10 mouse cellular contexts compared by ENCODE assay signal in the genomic region with DNA sequence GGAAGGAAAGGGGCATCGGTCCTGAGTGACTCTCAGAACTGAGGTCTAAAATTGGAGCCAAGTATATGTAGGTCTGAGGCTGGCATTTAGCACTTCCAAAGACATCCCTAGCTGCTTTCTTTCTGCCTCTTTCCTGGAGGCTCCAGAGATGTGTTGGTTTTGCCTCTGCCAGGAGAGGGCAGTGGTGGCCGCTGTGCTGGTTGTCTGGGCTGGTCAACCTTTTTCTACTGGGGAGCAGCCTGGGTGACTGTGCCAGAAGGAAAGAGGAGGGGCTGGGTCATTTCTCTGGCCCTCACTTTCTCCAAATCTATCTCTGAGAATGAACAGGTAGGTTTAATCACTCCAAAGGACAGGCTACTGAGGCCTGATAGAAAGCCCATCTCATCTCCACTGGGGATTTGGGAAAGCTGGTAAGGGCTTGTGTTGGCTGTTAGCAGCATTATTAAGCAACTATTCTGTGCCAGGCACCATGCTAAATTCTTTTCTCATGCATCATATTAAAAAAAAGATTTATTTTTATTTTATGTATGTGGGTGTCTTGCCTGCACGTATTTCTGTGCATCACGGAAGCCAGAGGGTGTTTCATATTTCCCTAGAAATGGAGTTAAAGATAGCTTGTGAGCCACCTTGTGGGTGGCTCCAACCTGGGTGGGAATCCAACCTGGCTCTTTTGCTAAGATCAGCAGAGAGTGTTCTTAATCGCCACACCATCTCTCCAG. TPM values are rescaled to one million over a fixed set of nuclear protein-coding genes. Genes with fewer than 3 reads are reported as not detected.
DNase-seq lines count a peak whose midpoint lies in the region; ATAC-seq and TF ChIP-seq lines count a peak whose summit lies in the region.
"Had no signal": no experiment of that assay in that cellular context is flagged by ENCODE, and none has a peak within 500 bp of the region (broad histone marks: within the 10 kb centered on the region; RNA-seq: fewer than 3 reads in every experiment).

No protein-coding gene starts in this region.

- H3K27me3 ChIP-seq in C2C12 (ENCODE audit: control insufficient read depth, insufficient read depth, insufficient read length) = no peaks in the 10 kb centered on the region
- H3K27me3 ChIP-seq in embryonic facial prominence, embryonic 10.5 days (replicated peaks; ENCODE audit: low read depth, poor library complexity, severe bottlenecking) = no peaks in the 10 kb centered on the region; the same call in 1 of the 2 replicates

- peak overlapping the region; percentile 18 for H3ac ChIP-seq in C2C12 (ENCODE audit: control insufficient read depth, insufficient read length, low read depth)

- peak; percentile 83 for TF ChIP-seq CTCF in C2C12 (IDR thresholded peaks at IDR 0.05; ENCODE audit: control insufficient read depth, insufficient read depth, insufficient read length)

- no peaks in the 10 kb centered on the region for H3K9me3 ChIP-seq in embryonic facial prominence, embryonic 10.5 days
- H3K9me3 ChIP-seq: neural tube, embryonic 13.5 days had no signal

- no peaks in the 10 kb centered on the region for H3K36me3 ChIP-seq in C2C12 (ENCODE audit: control insufficient read depth, insufficient read depth)
- no peaks in the 10 kb centered on the region for H3K36me3 ChIP-seq in embryonic facial prominence, embryonic 10.5 days (replicated peaks)
- H3K36me3 ChIP-seq: neural tube, embryonic 13.5 days had no signal

- no peak overlapping the region for H3K4me3 ChIP-seq in C2C12 (ENCODE audit: insufficient read depth, poor library complexity, severe bottlenecking)
- no peak overlapping the region for H3K4me3 ChIP-seq in embryonic facial prominence, embryonic 10.5 days
- H3K4me3 ChIP-seq: neural tube, embryonic 13.5 days had no signal

- 66% methylated on average over 5 of the region's 5 CpGs for WGBS in embryonic facial prominence, embryonic 10.5 days

- H3K79me3 ChIP-seq in C2C12 (ENCODE audit: low read depth) = no peaks in the 10 kb centered on the region

- peak; percentile 60 for DNase-seq in kidney, adult 18-20 months
- DNase-seq in kidney, adult 11 months = no peak
- peak; percentile 72 for DNase-seq in adipocyte (ENCODE audit: low spot score)
- DNase-seq in kidney, postnatal 14 days = peak; percentile 52
- DNase-seq in embryonic facial prominence, embryonic 10.5 days (ENCODE audit: low spot score) = no peak

- ATAC-seq in megakaryocyte progenitor cell, adult 5-6 weeks (replicated peaks; ENCODE audit: poor library complexity) = peak; percentile 62
- ATAC-seq in erythroblast, adult 5-6 weeks (replicated peaks; ENCODE audit: low FRiP score, poor library complexity, severe bottlenecking) = no peak

- no peak overlapping the region for H3K27ac ChIP-seq in embryonic facial prominence, embryonic 10.5 days (replicated peaks)
- H3K27ac ChIP-seq: neural tube, embryonic 13.5 days had no signal

- no peaks in the 10 kb centered on the region for H3K79me2 ChIP-seq in C2C12 (ENCODE audit: control insufficient read depth, insufficient read depth)

- H3K4me1 ChIP-seq in embryonic facial prominence, embryonic 10.5 days = peaks cover 14% of the 10 kb centered on the region
- H3K4me1 ChIP-seq: neural tube, embryonic 13.5 days had no signal

TF ChIP-seq in C2C12, 6 proteins besides CTCF, POLR2A, EP300 and RAD21:
- TF ChIP-seq CEBPB (IDR thresholded peaks at IDR 0.05; ENCODE audit: low read depth) = peak; percentile 30
- peak; percentile 4 for TF ChIP-seq MYOD1 (IDR thresholded peaks at IDR 0.05; ENCODE audit: control insufficient read depth, insufficient read length, low read depth)
- TF ChIP-seq USF1 (IDR thresholded peaks at IDR 0.05; ENCODE audit: low read depth) = no peak
- TF ChIP-seq FOSL1 (IDR thresholded peaks at IDR 0.05; ENCODE audit: insufficient read depth, low read length, poor library complexity, severe bottlenecking) = no peak
- TF ChIP-seq MAX (IDR thresholded peaks at IDR 0.05) = no peak

RNA-seq across cellular contexts. Expression of gene Krt80, which starts 28.0 kb away (rescaled TPM):
- 10.1 TPM for polyA plus RNA-seq in C2C12 (2012; fragmentation: generic; extraction: Trizol)
- total RNA-seq in megakaryocyte progenitor cell, adult 5-6 weeks (2015) = 1.8 and 3.1 TPM in 2 replicates
- total RNA-seq in megakaryocyte progenitor cell, adult 5-6 weeks (2017) = 0.57 and 0.83 TPM in 2 replicates
- 0.04 and 0.16 TPM in 2 replicates for polyA plus RNA-seq in embryonic facial prominence, embryonic 10.5 days (2016; fragmentation: Nextera tagmentation; extraction: Ambion mirVana)
- total RNA-seq in erythroblast, adult 5-6 weeks (2015; ENCODE audit: low replicate concordance) = 9.4 and 9.6 TPM in 2 replicates
- total RNA-seq in erythroblast, adult 5-6 weeks (2017; ENCODE audit: low replicate concordance) = 2.4 TPM in 2 replicates

RNA-seq across cellular contexts. Expression of gene 6030408B16Rik, which starts 48.9 kb away (rescaled TPM):
- 0.06 TPM for polyA plus RNA-seq in C2C12 (2012; fragmentation: generic; extraction: Trizol)
- total RNA-seq in megakaryocyte progenitor cell, adult 5-6 weeks (2015) = not detected in 2 replicates
- total RNA-seq in megakaryocyte progenitor cell, adult 5-6 weeks (2017) = not detected in 2 replicates
- 0.59 and 0.71 TPM in 2 replicates for polyA plus RNA-seq in embryonic facial prominence, embryonic 10.5 days (2016; fragmentation: Nextera tagmentation; extraction: Ambion mirVana)
- not detected in 2 replicates for total RNA-seq in erythroblast, adult 5-6 weeks (2015; ENCODE audit: low replicate concordance)
- not detected in 2 replicates for total RNA-seq in erythroblast, adult 5-6 weeks (2017; ENCODE audit: low replicate concordance)
- polyA plus RNA-seq: large intestine, adult 2 months had no signal

RNA-seq across cellular contexts. Expression of gene Atg101, which starts 57.9 kb away (rescaled TPM):
- polyA plus RNA-seq in C2C12 (2012; fragmentation: generic; extraction: Trizol) = 61.3 TPM
- total RNA-seq in megakaryocyte progenitor cell, adult 5-6 weeks (2015) = 7.9 and 13.1 TPM in 2 replicates
- total RNA-seq in megakaryocyte progenitor cell, adult 5-6 weeks (2017) = 58.6 and 63.5 TPM in 2 replicates
- polyA plus RNA-seq in embryonic facial prominence, embryonic 10.5 days (2016; fragmentation: Nextera tagmentation; extraction: Ambion mirVana) = 86.5 and 91.5 TPM in 2 replicates
- total RNA-seq in erythroblast, adult 5-6 weeks (2015; ENCODE audit: low replicate concordance) = 7.9 and 14.2 TPM in 2 replicates
- total RNA-seq in erythroblast, adult 5-6 weeks (2017; ENCODE audit: low replicate concordance) = 13.0 and 14.1 TPM in 2 replicates

Comparison
In these comparisons a context has a peak if more than half of its experiments do, and no peak if none do; other contexts are left out.
1. DNase-seq: peak in kidney, adult 18-20 months (single experiment), adipocyte (single experiment) and kidney, postnatal 14 days (single experiment); none in kidney, adult 11 months (single experiment) and embryonic facial prominence, embryonic 10.5 days (single experiment).